Mouse (Mus musculus): ENCODE measurements around the gene Morc2a. TPM values are rescaled to one million over a fixed set of nuclear protein-coding genes. Genes with fewer than 3 reads are reported as not detected.

Morc2a gene
- polyA plus RNA-seq, 1 experiment from 2014 or later = 24.8 TPM

- H3K27me3 ChIP-seq (replicated peaks; ENCODE audit: control insufficient read depth, insufficient read depth, low read length) = no peaks in the 10 kb centered on the region
- H3K36me3 ChIP-seq (ENCODE audit: control insufficient read depth, insufficient read depth, low read length) = no peaks in the 10 kb centered on the region
- H3K9me3 ChIP-seq (ENCODE audit: control insufficient read depth, low read length) = no peaks in the 10 kb centered on the region
- no peak overlapping the region for H3K4me3 ChIP-seq (ENCODE audit: low read depth, low read length)
- 36% methylated on average over 15 of the region's 15 CpGs for WGBS
- H3K4me2 ChIP-seq (ENCODE audit: low read length) = no peak overlapping the region
- no peak overlapping the region for H3K27ac ChIP-seq (ENCODE audit: low read depth)
- no peak for ATAC-seq (replicated peaks; ENCODE audit: low FRiP score, low TSS enrichment, low read depth)
- peak; percentile 79 for DNase-seq (ENCODE audit: low spot score)
- H3K4me1 ChIP-seq (replicated peaks; ENCODE audit: control insufficient read depth, insufficient read depth, low read length) = no peaks in the 10 kb centered on the region
- H3K9ac ChIP-seq (ENCODE audit: low read length) = no peak overlapping the region
Observed at GRCm38 (mm10) chr11:3714486-3714885, 65.5 kb downstream of the Morc2a start.

- Histone ChIP-seq H3K4me3 (ENCODE audit: low read depth, low read length) (no peak overlapping the region), H3K9me3 (ENCODE audit: control insufficient read depth, low read length) (no peaks in the 10 kb centered on the region), H3K4me2 (ENCODE audit: low read length) (no peak overlapping the region), H3K27me3 (replicated peaks; ENCODE audit: control insufficient read depth, insufficient read depth, low read length) (no peaks in the 10 kb centered on the region), H3K27ac (ENCODE audit: low read depth) (no peak overlapping the region), H3K9ac (ENCODE audit: low read length) (no peak overlapping the region), H3K36me3 (ENCODE audit: control insufficient read depth, insufficient read depth, low read length) (no peaks in the 10 kb centered on the region), H3K4me1 (replicated peaks; ENCODE audit: control insufficient read depth, insufficient read depth, low read length) (no peaks in the 10 kb centered on the region)
- DNase-seq (ENCODE audit: low spot score) = no peak
- WGBS = 67% methylated on average over 6 of the region's 6 CpGs
- ATAC-seq (replicated peaks; ENCODE audit: low FRiP score, low TSS enrichment, low read depth) = no peak
Observed at GRCm38 (mm10) chr11:3716662-3717061, 67.7 kb downstream of the Morc2a start.

DNA sequence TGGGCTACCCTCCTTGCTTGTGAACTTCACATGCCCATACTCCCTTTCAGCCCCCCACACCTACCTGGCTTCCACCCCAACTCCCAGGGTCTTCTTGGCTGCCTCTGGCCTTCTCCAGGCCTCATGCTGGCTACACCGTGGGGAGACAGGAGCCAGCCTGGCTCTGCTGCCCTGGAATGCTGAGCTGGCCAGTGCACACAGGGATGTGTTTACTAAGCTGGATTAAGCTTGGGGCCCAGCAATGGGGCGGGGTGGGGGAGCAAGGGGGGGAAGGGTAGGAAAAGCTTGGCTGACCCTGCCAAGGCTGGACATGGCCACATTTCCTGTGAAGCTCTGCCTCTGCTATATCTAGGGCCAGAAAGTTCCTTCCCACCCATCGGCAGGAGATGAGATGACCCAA lies 73.0 kb downstream of the Morc2a start:
- H3K4me3 ChIP-seq (ENCODE audit: low read depth, low read length) = no peak overlapping the region
- ATAC-seq (replicated peaks; ENCODE audit: low FRiP score, low TSS enrichment, low read depth) = no peak
- H3K27me3 ChIP-seq (replicated peaks; ENCODE audit: control insufficient read depth, insufficient read depth, low read length) = no peaks in the 10 kb centered on the region
- no peak overlapping the region for H3K27ac ChIP-seq (ENCODE audit: low read depth)
- H3K9me3 ChIP-seq (ENCODE audit: control insufficient read depth, low read length) = no peaks in the 10 kb centered on the region
- H3K36me3 ChIP-seq (ENCODE audit: control insufficient read depth, insufficient read depth, low read length) = no peaks in the 10 kb centered on the region
- H3K9ac ChIP-seq (ENCODE audit: low read length) = no peak overlapping the region
- H3K4me2 ChIP-seq (ENCODE audit: low read length) = no peak overlapping the region
- no peak for DNase-seq (ENCODE audit: low spot score)
- WGBS = 32% methylated on average over 3 of the region's 3 CpGs
- H3K4me1 ChIP-seq (replicated peaks; ENCODE audit: control insufficient read depth, insufficient read depth, low read length) = no peaks in the 10 kb centered on the region

GRCm38 (mm10) chr11:3722861-3723260 lies 73.9 kb downstream of the Morc2a start:
- H3K27ac ChIP-seq (ENCODE audit: low read depth) = no peak overlapping the region
- H3K9me3 ChIP-seq (ENCODE audit: control insufficient read depth, low read length) = no peaks in the 10 kb centered on the region
- DNase-seq (ENCODE audit: low spot score) (no peak), ATAC-seq (replicated peaks; ENCODE audit: low FRiP score, low TSS enrichment, low read depth) (no peak)
- no peak overlapping the region for H3K9ac ChIP-seq (ENCODE audit: low read length)
- H3K27me3 ChIP-seq (replicated peaks; ENCODE audit: control insufficient read depth, insufficient read depth, low read length) = no peaks in the 10 kb centered on the region
- 66% methylated on average over 3 of the region's 3 CpGs for WGBS
- no peak overlapping the region for H3K4me3 ChIP-seq (ENCODE audit: low read depth, low read length)
- no peak overlapping the region for H3K4me2 ChIP-seq (ENCODE audit: low read length)
- H3K36me3 ChIP-seq (ENCODE audit: control insufficient read depth, insufficient read depth, low read length) = no peaks in the 10 kb centered on the region
- no peaks in the 10 kb centered on the region for H3K4me1 ChIP-seq (replicated peaks; ENCODE audit: control insufficient read depth, insufficient read depth, low read length)

DNA sequence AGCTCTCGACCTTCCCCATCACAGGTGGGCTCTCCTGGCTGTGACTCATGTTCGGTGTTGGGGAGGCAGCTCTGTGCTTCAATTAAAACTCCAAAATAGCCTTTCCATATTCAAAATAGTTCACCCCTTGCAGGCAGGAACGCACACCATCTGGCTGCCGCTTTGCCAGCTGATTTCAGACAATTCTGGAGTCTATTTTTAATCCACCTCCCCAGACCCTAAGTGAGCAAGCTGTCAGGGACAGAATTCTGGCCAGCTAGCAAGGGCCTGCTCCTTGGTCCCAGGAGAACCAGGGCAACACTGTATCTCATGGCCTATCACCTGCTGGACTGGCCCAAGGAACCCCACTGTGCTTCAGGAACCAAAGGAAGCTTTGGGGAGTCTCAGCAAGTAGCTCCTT lies 74.9 kb downstream of the Morc2a start:
- Histone ChIP-seq H3K27ac (ENCODE audit: low read depth) (no peak overlapping the region), H3K4me1 (replicated peaks; ENCODE audit: control insufficient read depth, insufficient read depth, low read length) (no peaks in the 10 kb centered on the region), H3K36me3 (ENCODE audit: control insufficient read depth, insufficient read depth, low read length) (no peaks in the 10 kb centered on the region), H3K4me2 (ENCODE audit: low read length) (no peak overlapping the region), H3K9ac (ENCODE audit: low read length) (no peak overlapping the region), H3K27me3 (replicated peaks; ENCODE audit: control insufficient read depth, insufficient read depth, low read length) (no peaks in the 10 kb centered on the region), H3K9me3 (ENCODE audit: control insufficient read depth, low read length) (no peaks in the 10 kb centered on the region), H3K4me3 (ENCODE audit: low read depth, low read length) (no peak overlapping the region)
- no peak for DNase-seq (ENCODE audit: low spot score)
- no peak for ATAC-seq (replicated peaks; ENCODE audit: low FRiP score, low TSS enrichment, low read depth)
- 76% methylated on average over 4 of the region's 4 CpGs for WGBS

- H3K27me3 ChIP-seq (replicated peaks; ENCODE audit: control insufficient read depth, insufficient read depth, low read length) = no peaks in the 10 kb centered on the region
- no peak overlapping the region for H3K4me3 ChIP-seq (ENCODE audit: low read depth, low read length)
- DNase-seq (ENCODE audit: low spot score) = no peak
- no peak for ATAC-seq (replicated peaks; ENCODE audit: low FRiP score, low TSS enrichment, low read depth)
- H3K27ac ChIP-seq (ENCODE audit: low read depth) = no peak overlapping the region
- WGBS = 68% methylated on average over 5 of the region's 5 CpGs
- H3K4me1 ChIP-seq (replicated peaks; ENCODE audit: control insufficient read depth, insufficient read depth, low read length) = no peaks in the 10 kb centered on the region
- no peaks in the 10 kb centered on the region for H3K9me3 ChIP-seq (ENCODE audit: control insufficient read depth, low read length)
- H3K4me2 ChIP-seq (ENCODE audit: low read length) = no peak overlapping the region
- H3K36me3 ChIP-seq (ENCODE audit: control insufficient read depth, insufficient read depth, low read length) = no peaks in the 10 kb centered on the region
- H3K9ac ChIP-seq (ENCODE audit: low read length) = no peak overlapping the region
Observed at GRCm38 (mm10) chr11:3724726-3725125, 75.7 kb downstream of the Morc2a start.

DNA sequence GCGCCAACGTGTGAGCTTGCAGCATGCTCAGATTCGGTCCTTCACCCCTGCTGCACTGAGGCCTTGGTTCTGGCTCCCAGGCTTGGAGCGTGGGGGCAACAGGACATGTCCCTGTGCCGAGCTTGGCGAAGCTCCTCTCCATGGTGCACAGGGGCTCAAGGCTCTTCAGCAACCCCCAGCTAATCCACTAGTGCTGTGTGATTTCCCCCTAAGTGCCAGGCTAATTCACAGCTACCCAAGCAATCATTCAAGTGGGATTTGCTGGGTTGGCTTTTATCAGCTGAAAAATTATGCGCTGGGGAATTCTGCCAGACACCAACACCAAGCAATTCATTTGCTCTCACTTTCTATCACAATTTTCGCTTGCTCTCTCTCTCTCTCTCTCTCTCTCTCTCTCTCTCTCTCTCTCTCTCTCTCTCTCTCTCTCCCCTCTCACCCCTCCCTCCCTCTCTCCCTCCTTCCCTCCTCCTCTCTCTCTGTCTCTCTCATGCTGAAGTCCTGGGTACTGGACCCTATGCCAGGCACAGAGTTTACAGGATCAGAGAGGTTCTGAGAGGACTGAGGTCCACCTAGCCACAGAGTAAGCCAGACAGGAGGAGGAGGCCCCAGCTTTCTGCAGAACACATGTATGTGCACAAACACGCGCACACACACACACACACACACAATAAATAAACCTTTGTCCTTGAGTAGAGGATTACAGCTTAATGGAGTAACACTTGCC lies 76.5 kb downstream of the Morc2a start:
- Histone ChIP-seq H3K9me3 (ENCODE audit: control insufficient read depth, low read length) (no peaks in the 10 kb centered on the region), H3K4me1 (replicated peaks; ENCODE audit: control insufficient read depth, insufficient read depth, low read length) (no peaks in the 10 kb centered on the region), H3K9ac (ENCODE audit: low read length) (no peak overlapping the region), H3K36me3 (ENCODE audit: control insufficient read depth, insufficient read depth, low read length) (no peaks in the 10 kb centered on the region), H3K27me3 (replicated peaks; ENCODE audit: control insufficient read depth, insufficient read depth, low read length) (no peaks in the 10 kb centered on the region), H3K4me2 (ENCODE audit: low read length) (no peak overlapping the region), H3K4me3 (ENCODE audit: low read depth, low read length) (no peak overlapping the region), H3K27ac (ENCODE audit: low read depth) (no peak overlapping the region)
- 51% methylated on average over 10 of the region's 10 CpGs for WGBS
- DNase-seq (ENCODE audit: low spot score) (no peak), ATAC-seq (replicated peaks; ENCODE audit: low FRiP score, low TSS enrichment, low read depth) (no peak)

GRCm38 (mm10) chr11:3727438-3728105 lies 78.6 kb downstream of the Morc2a start:
- Histone ChIP-seq H3K9me3 (ENCODE audit: control insufficient read depth, low read length) (no peaks in the 10 kb centered on the region), H3K4me2 (ENCODE audit: low read length) (no peak overlapping the region), H3K9ac (ENCODE audit: low read length) (no peak overlapping the region), H3K27me3 (replicated peaks; ENCODE audit: control insufficient read depth, insufficient read depth, low read length) (no peaks in the 10 kb centered on the region), H3K27ac (ENCODE audit: low read depth) (no peak overlapping the region), H3K4me1 (replicated peaks; ENCODE audit: control insufficient read depth, insufficient read depth, low read length) (no peaks in the 10 kb centered on the region), H3K4me3 (ENCODE audit: low read depth, low read length) (no peak overlapping the region), H3K36me3 (ENCODE audit: control insufficient read depth, insufficient read depth, low read length) (no peaks in the 10 kb centered on the region)
- DNase-seq (ENCODE audit: low spot score) = no peak
- 74% methylated on average over 9 of the region's 9 CpGs for WGBS
- ATAC-seq (replicated peaks; ENCODE audit: low FRiP score, low TSS enrichment, low read depth) = no peak

DNA sequence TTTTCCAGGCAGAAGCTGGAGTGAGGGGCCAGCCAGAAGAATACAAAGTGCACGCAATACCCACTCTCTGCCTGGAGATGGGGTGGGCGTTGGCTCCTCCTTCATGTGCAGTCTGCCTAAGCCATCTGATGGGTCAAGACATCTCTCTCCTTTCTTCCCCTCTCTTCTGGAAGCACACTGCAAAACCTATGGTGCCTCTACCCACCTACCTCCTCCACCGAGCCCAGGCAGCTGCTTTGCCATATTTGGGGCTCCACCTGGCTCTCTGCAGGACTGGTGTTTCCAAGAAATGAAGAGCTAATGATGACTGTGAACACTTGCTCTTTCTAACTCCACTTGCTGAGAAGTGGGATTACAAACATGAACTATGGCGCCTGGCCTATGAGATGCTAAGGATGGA lies 82.5 kb downstream of the Morc2a start:
- no peak overlapping the region for H3K27ac ChIP-seq (ENCODE audit: low read depth)
- DNase-seq (ENCODE audit: low spot score) = no peak
- H3K36me3 ChIP-seq (ENCODE audit: control insufficient read depth, insufficient read depth, low read length) = no peaks in the 10 kb centered on the region
- 89% methylated on average over 4 of the region's 4 CpGs for WGBS
- H3K27me3 ChIP-seq (replicated peaks; ENCODE audit: control insufficient read depth, insufficient read depth, low read length) = no peaks in the 10 kb centered on the region
- H3K9ac ChIP-seq (ENCODE audit: low read length) = no peak overlapping the region
- H3K4me3 ChIP-seq (ENCODE audit: low read depth, low read length) = no peak overlapping the region
- H3K4me2 ChIP-seq (ENCODE audit: low read length) = no peak overlapping the region
- no peaks in the 10 kb centered on the region for H3K4me1 ChIP-seq (replicated peaks; ENCODE audit: control insufficient read depth, insufficient read depth, low read length)
- H3K9me3 ChIP-seq (ENCODE audit: control insufficient read depth, low read length) = no peaks in the 10 kb centered on the region
- ATAC-seq (replicated peaks; ENCODE audit: low FRiP score, low TSS enrichment, low read depth) = no peak
